Mouse (Mus musculus) lung, embryonic 16.5 days (tissue): Measurements from ENCODE around the gene Wdr92. TPM values are rescaled to one million over a fixed set of nuclear protein-coding genes. Genes with fewer than 3 reads are reported as not detected.

Source experiments
- ATAC-seq: fragments of 200-750 bp; cut with Nextera tagmentation; 2 replicates; pipeline ENCODE4 v1.8.0; 2017; ENCODE audit warnings: low read depth, mild to moderate bottlenecking, moderate library complexity
- H3K27ac ChIP-seq: fragments of 300-500 bp; sonication (generic); 2 replicates; pipeline ENCODE4 v1.5.1; 2014; ENCODE audit warnings: mild to moderate bottlenecking, control low read depth, low read length
- H3K27me3 ChIP-seq: fragments of 300-500 bp; sonication (generic); 2 replicates; pipeline ENCODE4 v1.6.1; 2014; ENCODE audit warnings: low read depth, low read length, mixed read lengths; ENCODE audit not compliant: control insufficient read depth, insufficient read depth
- H3K36me3 ChIP-seq: fragments of 300-500 bp; sonication (generic); 2 replicates; pipeline ENCODE4 v1.6.1; 2014; ENCODE audit warnings: low read length; ENCODE audit not compliant: control insufficient read depth, insufficient read depth
- H3K4me1 ChIP-seq: fragments of 300-500 bp; sonication (generic); replicated peaks from 2 replicates; pipeline ENCODE4 v1.6.1; 2014; ENCODE audit warnings: low read length, mixed read lengths; ENCODE audit not compliant: control insufficient read depth, insufficient read depth
- H3K4me2 ChIP-seq: fragments of 300-500 bp; sonication (generic); 2 replicates; pipeline ENCODE4 v1.6.1; 2014; ENCODE audit warnings: low read depth, low read length, control low read depth
- H3K4me3 ChIP-seq: fragments of 300-500 bp; sonication (generic); 2 replicates; pipeline ENCODE4 v1.5.1; 2014; ENCODE audit warnings: mild to moderate bottlenecking, low read length, control low read depth
- H3K9ac ChIP-seq: fragments of 300-500 bp; sonication (generic); 2 replicates; pipeline ENCODE4 v1.6.1; 2014; ENCODE audit warnings: low read length, control low read depth
- H3K9me3 ChIP-seq: fragments of 300-500 bp; sonication (generic); 2 replicates; pipeline ENCODE4 v1.6.1; 2016; ENCODE audit warnings: low read length; ENCODE audit not compliant: control insufficient read depth
- WGBS: fragments of 180-500 bp; shearing (Covaris S2); extraction: QIAGEN DNeasy Blood & Tissue Kit; methylation state at CpG from one replicate; pipeline ENCODE4 v1.1.7; 2014; 5-methylcytosine and 5-hydroxymethylcytosine counted together
- polyA plus RNA-seq: library from polyadenylated mRNA; unstranded; fragments of >200 nt; fragmentation: Nextera tagmentation; extraction: Ambion mirVana; gene quantifications from 2 replicates; pipeline ENCODE4 v1.2.1, GENCODE M21; 2015

The Wdr92 gene
- polyA plus RNA-seq, 1 experiment from 2014 or later = 27.0 TPM

DNA sequence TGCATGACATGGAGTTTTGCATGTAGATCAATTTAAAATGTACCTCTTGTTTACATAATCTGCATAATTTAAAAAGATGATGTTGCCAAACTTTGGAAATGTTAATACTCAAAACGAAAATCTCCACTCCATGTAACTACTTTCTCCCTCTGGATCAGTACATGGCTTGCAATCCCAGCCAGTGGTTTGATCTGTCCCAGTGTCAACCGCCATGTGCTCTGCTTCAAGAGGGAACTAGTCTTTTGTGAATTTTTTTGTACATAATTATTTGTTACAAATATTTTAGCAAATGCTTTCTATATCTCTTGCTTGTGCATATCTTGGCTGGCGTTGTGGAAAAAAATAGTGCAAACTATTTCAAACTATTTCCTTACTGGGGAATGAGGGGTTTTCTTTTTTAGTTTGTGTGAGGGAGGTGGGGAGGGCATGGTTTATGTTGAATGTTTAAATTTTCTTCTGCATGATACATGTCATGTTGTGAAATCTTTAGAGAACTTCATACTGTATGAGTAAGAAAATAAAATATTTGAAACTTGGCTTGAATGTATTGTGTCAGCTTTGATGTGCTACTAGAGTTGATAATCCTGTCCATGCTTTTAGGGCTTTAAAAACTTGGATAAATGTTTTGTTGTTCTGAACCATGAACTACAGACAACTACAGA is 18.1 kb downstream of the Wdr92 start:
- no peak overlapping the region for H3K9ac ChIP-seq
- peak overlapping the region; percentile 80 for H3K27ac ChIP-seq
- no peak overlapping the region for H3K4me2 ChIP-seq
- no peaks in the 10 kb centered on the region for H3K27me3 ChIP-seq
- WGBS = 52% methylated on average over 3 of the region's 3 CpGs
- H3K4me1 ChIP-seq = 0 out of 2 replicates have a peak, but pooled peaks cover 3% of the 10 kb centered on the region
- ATAC-seq = peak; percentile 90
- H3K4me3 ChIP-seq = no peak overlapping the region
- H3K9me3 ChIP-seq = no peaks in the 10 kb centered on the region
- H3K36me3 ChIP-seq = peaks cover 33% of the 10 kb centered on the region

DNA sequence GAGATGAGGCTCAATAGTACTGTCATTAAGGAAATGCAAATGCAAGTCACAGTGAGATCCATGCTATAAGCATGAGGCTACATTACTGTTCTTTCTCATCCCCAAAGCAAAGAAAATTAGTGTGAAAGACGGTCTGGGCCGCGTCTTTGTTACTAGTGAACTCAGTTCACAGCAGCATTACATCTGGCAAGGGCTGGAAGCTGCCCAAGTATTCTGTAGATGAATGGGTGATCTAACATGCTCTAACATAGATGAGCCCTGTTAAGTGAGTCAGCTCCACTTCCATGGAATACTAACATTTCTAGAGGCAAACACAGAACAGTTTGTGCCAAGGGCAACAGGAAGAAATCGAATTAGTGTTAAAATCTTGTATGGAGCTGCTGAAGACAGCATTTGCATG is 19.0 kb downstream of the Wdr92 start:
- 85% methylated on average over 4 of the region's 4 CpGs for WGBS
- Histone ChIP-seq H3K36me3 (peaks cover 25% of the 10 kb centered on the region), H3K4me2 (no peak overlapping the region), H3K9me3 (no peaks in the 10 kb centered on the region), H3K9ac (no peak overlapping the region), H3K4me3 (no peak overlapping the region), H3K27ac (no peak overlapping the region), H3K27me3 (no peaks in the 10 kb centered on the region), H3K4me1 (0 out of 2 replicates have a peak, but pooled peaks cover 3% of the 10 kb centered on the region)
- no peak for ATAC-seq

DNA sequence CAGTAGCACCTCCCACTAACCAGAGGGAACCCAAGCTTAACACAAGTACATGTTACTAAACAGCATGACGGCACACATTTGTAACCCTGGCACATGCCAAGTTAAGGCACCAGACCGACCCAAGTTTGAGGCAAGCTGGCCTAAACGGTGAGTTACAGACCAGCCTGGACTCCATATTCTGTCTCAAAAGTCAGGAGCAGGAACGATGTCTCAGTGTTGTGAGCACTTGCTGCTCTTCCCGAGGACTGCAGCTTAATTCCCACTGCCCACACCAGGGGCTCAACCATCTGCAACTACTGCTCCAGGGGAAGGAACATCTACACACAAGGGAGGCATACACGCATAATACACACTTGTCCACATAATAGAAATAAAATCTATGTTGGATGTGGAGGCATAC is 20.6 kb downstream of the Wdr92 start:
- no peak overlapping the region for H3K27ac ChIP-seq
- 88% methylated on average over 6 of the region's 6 CpGs for WGBS

DNA sequence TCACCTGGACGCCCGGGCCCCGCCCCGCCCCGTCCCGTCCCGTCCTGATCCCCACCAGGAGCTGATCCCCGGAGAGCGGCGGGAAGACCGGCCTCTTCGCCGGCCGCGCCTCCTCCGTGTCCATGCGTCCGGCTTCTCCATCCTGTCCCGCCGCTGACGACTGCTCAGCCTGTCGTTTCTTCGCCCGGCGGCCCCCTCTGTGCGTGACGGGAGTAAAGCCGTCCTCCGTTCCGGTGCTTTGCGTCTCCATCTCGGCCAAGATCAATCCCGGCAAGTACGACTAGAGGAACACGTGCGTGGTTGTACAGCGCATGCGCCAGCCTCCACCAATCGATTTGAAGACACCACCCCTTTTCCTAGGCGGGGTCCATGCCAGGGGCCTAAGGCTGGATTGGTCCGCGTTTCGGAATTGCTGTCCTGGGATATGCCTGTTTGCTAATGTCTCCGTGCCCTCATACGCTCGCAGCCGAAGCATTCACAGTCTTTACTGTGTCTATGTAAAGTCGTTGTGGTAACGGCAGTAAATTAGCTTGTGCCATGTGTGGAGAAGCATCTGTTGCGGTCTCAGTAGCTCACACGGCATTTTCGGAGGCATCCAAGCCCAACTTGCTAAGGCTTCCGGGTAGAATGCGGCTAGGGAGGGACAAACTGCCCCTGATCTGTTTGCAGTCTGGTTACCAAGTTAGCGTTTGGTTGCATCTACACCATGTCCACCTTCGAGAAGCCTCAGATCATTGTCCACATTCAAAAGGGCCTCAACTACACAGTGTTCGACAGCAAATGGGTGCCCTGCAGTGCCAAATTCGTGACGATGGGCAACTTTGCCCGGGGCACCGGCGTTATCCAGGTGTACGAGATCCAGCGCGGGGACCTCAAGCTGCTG is 29.6 kb downstream of the Wdr92 start, which contains the start of gene Pno1:
Gene Pno1 (minus strand): TSS at position 311 of the 883 bp plus-strand sequence.
- no peaks in the 10 kb centered on the region for H3K27me3 ChIP-seq
- peak within 1 kb of the TSS; percentile 78 for H3K4me2 ChIP-seq
- peak within 1 kb of the TSS; percentile 78 for H3K27ac ChIP-seq
- peak within 1 kb of the TSS; percentile 92 for H3K9ac ChIP-seq
- under 1% methylated on average over 59 of the region's 65 CpGs for WGBS
- ATAC-seq = peak; percentile 99
- H3K4me3 ChIP-seq = peak within 1 kb of the TSS; percentile 93
- H3K36me3 ChIP-seq = no peaks in the 10 kb centered on the region; the same call in 1 of the 2 replicates
- peaks cover 11% of the 10 kb centered on the region for H3K4me1 ChIP-seq
- no peaks in the 10 kb centered on the region for H3K9me3 ChIP-seq

More for the DNA sequence above, 20.6 kb downstream of the Wdr92 start:
- ATAC-seq = no peak
- H3K36me3 ChIP-seq = peaks cover 15% of the 10 kb centered on the region
- H3K27me3 ChIP-seq = no peaks in the 10 kb centered on the region
- H3K4me3 ChIP-seq = no peak overlapping the region
- H3K9ac ChIP-seq = no peak overlapping the region
- H3K4me2 ChIP-seq = no peak overlapping the region
- H3K4me1 ChIP-seq = 0 out of 2 replicates have a peak, but pooled peaks cover 3% of the 10 kb centered on the region
- H3K9me3 ChIP-seq = no peaks in the 10 kb centered on the region

DNA sequence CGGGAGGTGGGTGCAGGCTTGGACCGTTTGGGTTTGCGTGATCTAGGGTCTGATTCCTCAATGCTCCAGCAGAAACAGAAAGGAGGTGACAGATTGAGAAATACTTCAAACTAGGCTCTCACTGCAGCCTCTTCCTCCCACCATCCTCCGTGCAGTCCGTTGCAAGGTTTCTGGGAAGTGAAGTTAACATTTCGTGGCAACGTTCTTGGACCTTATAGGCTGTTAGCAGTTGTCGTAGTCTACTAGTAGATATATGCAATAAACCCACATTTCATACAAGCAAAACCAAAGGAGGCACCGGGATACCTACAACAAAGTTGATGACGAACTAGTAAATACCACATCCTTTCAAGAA is 30.2 kb downstream of the Wdr92 start:
- ATAC-seq = peak; percentile 13; the same call in 1 of the 2 replicates
- no peaks in the 10 kb centered on the region for H3K9me3 ChIP-seq
- peaks cover 11% of the 10 kb centered on the region for H3K4me1 ChIP-seq
- H3K4me3 ChIP-seq = peak overlapping the region; percentile 93
- H3K36me3 ChIP-seq = no peaks in the 10 kb centered on the region; the same call in 1 of the 2 replicates
- H3K9ac ChIP-seq = peak overlapping the region; percentile 92
- peak overlapping the region; percentile 78 for H3K4me2 ChIP-seq
- H3K27me3 ChIP-seq = no peaks in the 10 kb centered on the region
- peak overlapping the region; percentile 78 for H3K27ac ChIP-seq
- 1% methylated on average over 10 of the region's 10 CpGs for WGBS

DNA sequence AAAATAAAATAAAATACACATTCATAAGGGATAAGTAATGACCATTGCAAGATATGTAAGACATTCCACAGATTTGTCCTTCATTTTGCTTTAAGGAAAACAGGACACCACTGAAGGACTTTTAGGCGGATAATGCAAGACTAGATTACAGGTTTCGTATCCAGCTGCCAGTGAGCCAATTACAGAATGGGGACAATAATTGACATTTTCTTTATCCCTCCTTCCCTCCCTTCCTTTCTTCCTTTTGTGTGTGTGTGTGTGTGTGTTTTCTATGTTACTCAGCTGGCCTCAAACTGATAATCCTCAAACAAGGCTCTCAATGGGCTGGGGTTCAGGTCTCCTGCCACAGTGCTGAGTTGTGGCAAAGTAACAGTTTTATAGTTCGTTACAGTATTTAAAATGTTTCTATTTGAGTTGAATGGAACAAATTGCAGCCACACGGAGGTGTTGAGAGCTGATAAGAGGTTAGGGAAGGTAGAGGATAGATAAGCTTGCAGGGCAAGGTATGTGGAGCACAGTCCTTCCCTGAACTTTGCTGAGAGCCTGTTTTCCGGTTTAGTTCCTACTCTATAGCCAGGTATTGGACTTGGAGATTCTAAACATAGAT is 31.1 kb downstream of the Wdr92 start:
- Histone ChIP-seq H3K4me2 (peak overlapping the region; percentile 78; the same call in 1 of the 2 replicates), H3K4me1 (peaks cover 11% of the 10 kb centered on the region), H3K9ac (no peak overlapping the region), H3K36me3 (no peaks in the 10 kb centered on the region; the same call in 1 of the 2 replicates), H3K27me3 (no peaks in the 10 kb centered on the region), H3K9me3 (no peaks in the 10 kb centered on the region), H3K27ac (no peak overlapping the region), H3K4me3 (peak overlapping the region; percentile 93; the same call in 1 of the 2 replicates)
- ATAC-seq = no peak
- WGBS = 59% methylated on average over 5 of the region's 5 CpGs

DNA sequence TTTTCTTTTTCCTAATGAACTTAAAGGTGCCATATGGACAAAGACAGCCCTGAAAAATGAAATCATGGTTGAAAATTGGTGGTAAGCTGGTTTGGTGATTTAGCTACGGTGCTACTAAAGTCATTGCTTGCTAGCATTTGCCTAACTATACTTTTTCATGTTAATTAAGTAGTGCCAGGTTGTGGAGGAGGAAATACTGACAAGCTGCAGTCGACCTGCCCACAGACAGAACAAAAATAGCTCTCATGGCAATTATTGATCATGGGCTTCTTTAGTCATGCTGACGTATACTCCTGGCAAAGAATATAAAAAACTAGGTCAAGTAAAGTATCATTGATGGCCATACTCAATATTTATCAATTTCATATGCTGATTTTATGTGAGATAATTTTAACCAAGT is 33.6 kb downstream of the Wdr92 start:
- Histone ChIP-seq H3K4me1 (peaks cover 7% of the 10 kb centered on the region), H3K27me3 (no peaks in the 10 kb centered on the region), H3K27ac (no peak overlapping the region), H3K9ac (no peak overlapping the region), H3K4me2 (no peak overlapping the region), H3K36me3 (no peaks in the 10 kb centered on the region), H3K4me3 (no peak overlapping the region), H3K9me3 (no peaks in the 10 kb centered on the region)
- WGBS = 84% methylated on average over 3 of the region's 3 CpGs
- no peak for ATAC-seq

DNA sequence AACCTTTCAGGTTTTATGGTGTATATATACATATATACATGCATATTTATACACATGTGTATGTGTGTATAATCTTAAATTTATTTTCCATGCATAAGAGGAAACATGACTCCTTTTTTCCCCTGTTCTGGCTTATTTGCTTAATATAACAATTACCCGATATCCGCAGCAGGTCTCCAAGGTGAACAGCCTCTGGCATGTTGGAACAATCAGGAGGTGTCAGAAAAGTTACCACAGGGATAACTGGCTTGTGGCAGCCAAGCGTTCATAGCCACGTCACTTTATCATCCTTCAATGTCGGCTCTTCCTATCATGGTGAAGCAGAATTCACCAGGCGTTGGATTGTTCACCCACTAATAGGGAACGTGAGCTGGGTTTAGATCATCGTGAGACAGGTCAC is 39.2 kb downstream of the Wdr92 start:
- no peak overlapping the region for H3K4me2 ChIP-seq
- H3K27ac ChIP-seq = no peak overlapping the region
- no peak overlapping the region for H3K4me3 ChIP-seq
- no peaks in the 10 kb centered on the region; the same call in 1 of the 2 replicates for H3K36me3 ChIP-seq
- WGBS = 90% methylated on average over 8 of the region's 8 CpGs
- no peaks in the 10 kb centered on the region for H3K9me3 ChIP-seq
- H3K4me1 ChIP-seq = no peaks in the 10 kb centered on the region
- H3K9ac ChIP-seq = no peak overlapping the region
- H3K27me3 ChIP-seq = no peaks in the 10 kb centered on the region
- ATAC-seq = no peak

DNA sequence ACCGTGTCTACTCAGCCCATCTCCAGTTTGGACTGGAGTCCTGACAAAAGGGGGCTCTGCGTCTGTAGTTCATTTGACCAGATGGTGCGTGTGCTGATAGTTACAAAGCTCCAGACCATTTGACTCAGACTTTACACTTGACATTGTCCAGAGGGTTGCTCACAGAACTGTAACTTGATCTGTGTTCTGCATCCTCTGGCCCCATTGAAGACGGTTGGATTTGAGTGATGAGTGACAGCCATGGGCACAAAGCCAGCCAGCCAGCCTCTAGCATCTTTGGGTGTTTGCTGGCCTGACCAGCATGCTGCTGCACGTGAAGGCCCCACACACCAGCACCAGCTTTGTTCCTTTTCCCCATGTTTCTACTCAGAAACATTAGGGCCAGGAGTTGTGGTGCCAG is 50.9 kb downstream of the Wdr92 start:
- Histone ChIP-seq H3K4me2 (no peak overlapping the region), H3K27ac (no peak overlapping the region), H3K9me3 (no peaks in the 10 kb centered on the region), H3K4me3 (no peak overlapping the region), H3K4me1 (no peaks in the 10 kb centered on the region), H3K36me3 (peaks cover 15% of the 10 kb centered on the region), H3K9ac (no peak overlapping the region), H3K27me3 (no peaks in the 10 kb centered on the region)
- no peak for ATAC-seq
- WGBS = 64% methylated on average over 5 of the region's 5 CpGs
